Mouse (Mus musculus) midbrain, embryonic 16.5 days (tissue): ENCODE results near the gene Nav1. TPM values are rescaled to one million over a fixed set of nuclear protein-coding genes. Genes with fewer than 3 reads are reported as not detected.

ENCODE experiments used
- ATAC-seq: fragments of 200-750 bp; cut with Nextera tagmentation; 2 replicates; pipeline ENCODE4 v1.8.0; 2017; ENCODE audit warnings: moderate TSS enrichment
- H3K27ac ChIP-seq: fragments of 300-500 bp; sonication (generic); 2 replicates; pipeline ENCODE4 v1.5.1; 2014; ENCODE audit warnings: mild to moderate bottlenecking, low read length, mixed read lengths
- H3K27me3 ChIP-seq: fragments of 300-500 bp; sonication (generic); 2 replicates; pipeline ENCODE4 v1.6.1; 2014; ENCODE audit warnings: low read depth, low read length, mixed read lengths; ENCODE audit not compliant: control insufficient read depth, insufficient read depth
- H3K36me3 ChIP-seq: fragments of 300-500 bp; sonication (generic); 2 replicates; pipeline ENCODE4 v1.6.1; 2014; ENCODE audit warnings: mild to moderate bottlenecking, low read length, moderate library complexity, mixed read lengths; ENCODE audit not compliant: control insufficient read depth, insufficient read depth
- H3K4me1 ChIP-seq: fragments of 300-500 bp; sonication (generic); 2 replicates; pipeline ENCODE4 v1.6.1; 2014; ENCODE audit warnings: mild to moderate bottlenecking, low read length, mixed read lengths; ENCODE audit not compliant: control insufficient read depth, insufficient read depth
- H3K4me2 ChIP-seq: fragments of 300-500 bp; sonication (generic); 2 replicates; pipeline ENCODE4 v1.6.1; 2014; ENCODE audit warnings: mild to moderate bottlenecking, low read length, mixed read lengths
- H3K4me3 ChIP-seq: fragments of 300-500 bp; sonication (generic); 2 replicates; pipeline ENCODE4 v1.5.1; 2014; ENCODE audit warnings: low read depth, mild to moderate bottlenecking, low read length, moderate library complexity, mixed read lengths
- H3K9ac ChIP-seq: fragments of 300-500 bp; sonication (generic); 2 replicates; pipeline ENCODE4 v1.6.1; 2014; ENCODE audit warnings: low read depth, low read length, mixed read lengths
- H3K9me3 ChIP-seq: fragments of 300-500 bp; sonication (generic); replicated peaks from 2 replicates; pipeline ENCODE4 v1.6.1; 2014; ENCODE audit warnings: mild to moderate bottlenecking, low read length, mixed read lengths; ENCODE audit not compliant: control insufficient read depth, poor library complexity, severe bottlenecking
- WGBS: fragments of 180-500 bp; shearing (Covaris S2); extraction: QIAGEN DNeasy Blood & Tissue Kit; methylation state at CpG from one replicate; pipeline ENCODE4 v1.1.7; 2014; 5-methylcytosine and 5-hydroxymethylcytosine counted together
- polyA plus RNA-seq: library from polyadenylated mRNA; unstranded; fragments of >200 nt; fragmentation: Nextera tagmentation; extraction: Ambion mirVana; gene quantifications from 2 replicates; pipeline ENCODE4 v1.2.1, GENCODE M21; 2015

The Nav1 gene
- polyA plus RNA-seq, 1 experiment from 2014 or later = 53.9 TPM

- Histone ChIP-seq H3K27me3 (no peaks in the 10 kb centered on the region), H3K27ac (peak overlapping the region; percentile 20; the same call in 1 of the 2 replicates)
- WGBS = 7% methylated on average over 8 of the region's 8 CpGs
Measured at GRCm38 (mm10) chr1:135581001-135581400, 26.1 kb downstream of the Nav1 start.

GRCm38 (mm10) chr1:135579111-135579510 lies 28.0 kb downstream of the Nav1 start:
- Histone ChIP-seq H3K36me3 (0 out of 2 replicates have a peak, but pooled peaks cover 5% of the 10 kb centered on the region), H3K4me1 (peaks cover 61% of the 10 kb centered on the region), H3K27me3 (no peaks in the 10 kb centered on the region), H3K9ac (no peak overlapping the region), H3K4me2 (peak overlapping the region; percentile 70), H3K9me3 (no peaks in the 10 kb centered on the region), H3K4me3 (no peak overlapping the region), H3K27ac (no peak overlapping the region)
- no peak for ATAC-seq
- WGBS = 57% methylated on average over 3 of the region's 3 CpGs

More at GRCm38 (mm10) chr1:135581001-135581400, 26.1 kb downstream of the Nav1 start:
- Histone ChIP-seq H3K9me3 (no peaks in the 10 kb centered on the region), H3K4me3 (peak overlapping the region; percentile 88), H3K4me1 (peaks cover 60% of the 10 kb centered on the region), H3K4me2 (peak overlapping the region; percentile 70), H3K9ac (peak overlapping the region; percentile 58), H3K36me3 (0 out of 2 replicates have a peak, but pooled peaks cover 5% of the 10 kb centered on the region)
- ATAC-seq = no peak

- no peak for ATAC-seq
- no peaks in the 10 kb centered on the region for H3K27me3 ChIP-seq
- 74% methylated on average over 2 of the region's 2 CpGs for WGBS
Measured at GRCm38 (mm10) chr1:135577793-135578192, 29.3 kb downstream of the Nav1 start.

DNA sequence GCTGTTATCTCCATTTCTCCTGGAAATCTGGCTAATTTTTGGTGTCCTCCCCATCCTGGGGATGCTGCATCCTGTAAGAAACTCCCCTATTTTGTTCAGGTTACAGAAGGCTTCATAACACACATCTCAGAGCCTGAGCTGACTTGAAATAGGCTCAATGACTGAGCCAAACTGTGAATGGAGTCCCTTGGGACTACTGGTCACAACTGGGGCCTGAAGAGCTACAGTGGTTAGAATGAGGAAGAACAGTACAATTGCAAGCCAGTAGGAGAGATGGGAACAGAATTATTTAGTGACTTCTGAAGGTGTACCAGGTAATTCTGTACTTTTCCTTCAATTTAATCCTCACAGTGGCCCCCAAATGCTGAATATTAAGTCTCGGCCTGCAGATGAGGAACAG lies 31.7 kb downstream of the Nav1 start:
- H3K27ac ChIP-seq = no peak overlapping the region
- no peak overlapping the region for H3K4me2 ChIP-seq
- no peak overlapping the region for H3K9ac ChIP-seq
- H3K4me3 ChIP-seq = no peak overlapping the region
- WGBS = 95% methylated on average over 1 of the region's 1 CpGs
- no peaks in the 10 kb centered on the region for H3K27me3 ChIP-seq
- H3K9me3 ChIP-seq = no peaks in the 10 kb centered on the region
- H3K4me1 ChIP-seq = peaks cover 51% of the 10 kb centered on the region
- H3K36me3 ChIP-seq = peaks cover 8% of the 10 kb centered on the region; the same call in 1 of the 2 replicates
- ATAC-seq = no peak

More at GRCm38 (mm10) chr1:135577793-135578192, 29.3 kb downstream of the Nav1 start:
- H3K36me3 ChIP-seq = peaks cover 8% of the 10 kb centered on the region; the same call in 1 of the 2 replicates
- H3K27ac ChIP-seq = no peak overlapping the region
- H3K4me1 ChIP-seq = peaks cover 72% of the 10 kb centered on the region
- no peak overlapping the region for H3K9ac ChIP-seq
- H3K4me2 ChIP-seq = no peak overlapping the region
- H3K9me3 ChIP-seq = no peaks in the 10 kb centered on the region
- H3K4me3 ChIP-seq = no peak overlapping the region

- Histone ChIP-seq H3K4me1 (peaks cover 43% of the 10 kb centered on the region), H3K4me3 (no peak overlapping the region), H3K36me3 (peaks cover 8% of the 10 kb centered on the region; the same call in 1 of the 2 replicates), H3K27me3 (no peaks in the 10 kb centered on the region), H3K9me3 (no peaks in the 10 kb centered on the region), H3K27ac (no peak overlapping the region), H3K9ac (no peak overlapping the region), H3K4me2 (no peak overlapping the region)
- no peak for ATAC-seq
- 79% methylated on average over 4 of the region's 4 CpGs for WGBS
Measured at GRCm38 (mm10) chr1:135574451-135575208, 32.5 kb downstream of the Nav1 start.

- peaks cover 3% of the 10 kb centered on the region; the same call in 1 of the 2 replicates for H3K36me3 ChIP-seq
- H3K27ac ChIP-seq = no peak overlapping the region
- H3K4me3 ChIP-seq = no peak overlapping the region
- H3K9ac ChIP-seq = no peak overlapping the region
- no peak for ATAC-seq
- peaks cover 21% of the 10 kb centered on the region for H3K4me1 ChIP-seq
- no peaks in the 10 kb centered on the region for H3K27me3 ChIP-seq
- H3K4me2 ChIP-seq = no peak overlapping the region
- WGBS = 19% methylated on average over 4 of the region's 4 CpGs
- no peaks in the 10 kb centered on the region for H3K9me3 ChIP-seq
Measured at GRCm38 (mm10) chr1:135572139-135572892, 34.8 kb downstream of the Nav1 start.

DNA sequence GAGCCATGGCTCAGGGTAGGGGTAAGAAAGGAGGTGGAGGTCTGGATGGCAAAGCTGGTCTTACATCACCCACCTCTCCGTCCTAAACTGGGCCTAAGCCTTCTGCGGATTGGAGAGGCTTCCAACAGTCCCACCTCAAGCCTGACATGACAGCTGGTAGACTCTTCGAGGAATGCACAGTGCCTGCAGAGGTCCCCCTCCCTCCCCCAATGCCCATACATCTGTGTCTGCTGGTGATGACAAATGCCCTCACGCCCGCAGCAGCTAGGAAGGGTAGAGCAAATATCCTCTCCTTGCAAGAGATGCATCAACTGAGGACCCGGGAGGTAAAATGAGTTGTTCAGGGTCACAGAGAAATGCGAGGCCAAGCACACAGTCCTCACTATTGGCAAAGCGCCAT lies 39.0 kb downstream of the Nav1 start:
- Histone ChIP-seq H3K4me1 (peaks cover 30% of the 10 kb centered on the region), H3K4me2 (no peak overlapping the region), H3K9ac (no peak overlapping the region), H3K9me3 (no peaks in the 10 kb centered on the region), H3K36me3 (no peaks in the 10 kb centered on the region), H3K4me3 (no peak overlapping the region), H3K27me3 (no peaks in the 10 kb centered on the region), H3K27ac (no peak overlapping the region)
- WGBS = 73% methylated on average over 8 of the region's 8 CpGs
- no peak for ATAC-seq

GRCm38 (mm10) chr1:135566611-135567010 lies 40.5 kb downstream of the Nav1 start:
- Histone ChIP-seq H3K4me1 (peaks cover 41% of the 10 kb centered on the region), H3K9me3 (no peaks in the 10 kb centered on the region), H3K4me2 (no peak overlapping the region), H3K27me3 (no peaks in the 10 kb centered on the region), H3K9ac (no peak overlapping the region), H3K27ac (no peak overlapping the region), H3K36me3 (no peaks in the 10 kb centered on the region), H3K4me3 (no peak overlapping the region)
- ATAC-seq = no peak
- 86% methylated on average over 7 of the region's 7 CpGs for WGBS

DNA sequence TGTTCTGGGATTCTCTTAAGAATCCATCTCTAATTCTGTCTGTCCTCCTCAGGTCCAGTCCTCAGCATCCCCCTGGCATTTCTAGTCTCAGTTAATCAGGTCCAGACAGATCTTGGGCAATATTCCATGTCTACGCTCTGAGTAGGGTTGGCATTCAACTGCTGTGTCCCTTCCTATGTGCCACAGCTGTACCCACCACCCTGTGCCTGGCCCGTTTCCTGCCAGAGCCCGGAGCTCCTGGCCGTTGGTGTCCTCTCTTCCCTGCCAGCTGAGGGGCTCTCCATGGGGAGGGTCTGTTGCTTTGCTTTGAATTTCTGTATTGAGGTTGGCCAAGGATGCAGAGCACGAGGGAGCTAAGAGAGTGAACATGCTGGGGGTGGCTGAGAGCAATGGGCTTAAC lies 41.3 kb downstream of the Nav1 start:
- H3K4me3 ChIP-seq = no peak overlapping the region
- peak overlapping the region; percentile 1 for H3K9ac ChIP-seq
- H3K4me1 ChIP-seq = peaks cover 49% of the 10 kb centered on the region
- no peaks in the 10 kb centered on the region for H3K36me3 ChIP-seq
- H3K27me3 ChIP-seq = no peaks in the 10 kb centered on the region
- peak overlapping the region; percentile 85; the same call in 1 of the 2 replicates for H3K27ac ChIP-seq
- WGBS = 65% methylated on average over 5 of the region's 5 CpGs
- H3K4me2 ChIP-seq = no peak overlapping the region
- H3K9me3 ChIP-seq = no peaks in the 10 kb centered on the region
- ATAC-seq = no peak
